Mouse (Mus musculus) lung, postnatal 0 days (tissue): Measurements from ENCODE around the gene Lbx2. TPM values are rescaled to one million over a fixed set of nuclear protein-coding genes. Genes with fewer than 3 reads are reported as not detected.

Source experiments
- ATAC-seq: fragments of 200-750 bp; cut with Nextera tagmentation; 2 replicates; pipeline ENCODE4 v1.8.0; 2017; ENCODE audit warnings: moderate library complexity
- DNase-seq: peaks from one replicate; pipeline ENCODE4 v3.0.0-alpha.2; 2016; ENCODE audit warnings: low spot score
- H3K27ac ChIP-seq: fragments of 300-500 bp; sonication (generic); 2 replicates; pipeline ENCODE4 v1.5.1; 2014; ENCODE audit warnings: antibody characterized with exemption, mild to moderate bottlenecking, low read length, mixed read lengths
- H3K27me3 ChIP-seq: fragments of 300-500 bp; sonication (generic); replicated peaks from 2 replicates; pipeline ENCODE4 v1.6.1; 2014; ENCODE audit warnings: low read length, mixed read lengths; ENCODE audit not compliant: insufficient read depth
- H3K36me3 ChIP-seq: fragments of 300-500 bp; sonication (generic); 2 replicates; pipeline ENCODE4 v1.6.1; 2014; ENCODE audit warnings: low read length, mixed read lengths; ENCODE audit not compliant: insufficient read depth
- H3K4me1 ChIP-seq: fragments of 300-500 bp; sonication (generic); 2 replicates; pipeline ENCODE4 v1.6.1; 2014; ENCODE audit warnings: antibody characterized with exemption, low read depth, low read length, mixed read lengths; ENCODE audit not compliant: insufficient read depth
- H3K4me2 ChIP-seq: fragments of 300-500 bp; sonication (generic); replicated peaks from 2 replicates; pipeline ENCODE4 v1.6.1; 2014; ENCODE audit warnings: low read depth, mild to moderate bottlenecking, low read length, moderate library complexity, mixed read lengths
- H3K4me3 ChIP-seq: fragments of 300-500 bp; sonication (generic); 2 replicates; pipeline ENCODE4 v1.5.1; 2014; ENCODE audit warnings: low read depth, low read length
- H3K9ac ChIP-seq: fragments of 300-500 bp; sonication (generic); replicated peaks from 2 replicates; pipeline ENCODE4 v1.6.1; 2014; ENCODE audit warnings: low read depth, mild to moderate bottlenecking
- H3K9me3 ChIP-seq: fragments of 300-500 bp; sonication (generic); 2 replicates; pipeline ENCODE4 v1.6.1; 2016; ENCODE audit warnings: low read length, mixed read lengths
- CTCF ChIP-seq: IDR thresholded peaks from 2 replicates; pipeline ENCODE4 v1.5.1; 2016; ENCODE audit warnings: antibody characterized with exemption, mild to moderate bottlenecking
- EP300 ChIP-seq: IDR thresholded peaks from 2 replicates; pipeline ENCODE4 v1.6.1; 2016; ENCODE audit warnings: antibody characterized with exemption, mild to moderate bottlenecking, control low read depth
- WGBS: fragments of 180-500 bp; shearing (Covaris S2); extraction: QIAGEN DNeasy Blood & Tissue Kit; methylation state at CpG from one replicate; pipeline ENCODE4 v1.1.7; 2014; 5-methylcytosine and 5-hydroxymethylcytosine counted together
- polyA plus RNA-seq: library from polyadenylated mRNA; unstranded; fragments of >200 nt; fragmentation: Nextera tagmentation; extraction: Ambion mirVana; gene quantifications from 2 replicates; pipeline ENCODE4 v1.2.1, GENCODE M21; 2015

The Lbx2 gene
- polyA plus RNA-seq, 1 experiment from 2014 or later: 1.9 TPM

GRCm38 (mm10) chr6:83131469-83132034 is 45.4 kb downstream of the Lbx2 start:
- peak overlapping the region; percentile 54 for H3K27ac ChIP-seq
- H3K4me3 ChIP-seq: no peak overlapping the region
- DNase-seq (peak; percentile 90), ATAC-seq (peak; percentile 82)
- H3K9me3 ChIP-seq: no peaks in the 10 kb centered on the region
- WGBS: 32% methylated on average over 6 of the region's 6 CpGs
- H3K9ac ChIP-seq: no peak overlapping the region
- H3K36me3 ChIP-seq: no peaks in the 10 kb centered on the region
- TF ChIP-seq CTCF (no peak), EP300 (peak; percentile 82)
- H3K27me3 ChIP-seq: no peaks in the 10 kb centered on the region
- H3K4me1 ChIP-seq: peaks cover 17% of the 10 kb centered on the region; the same call in 1 of the 2 replicates
- H3K4me2 ChIP-seq: 0 out of 2 replicates have a peak overlapping the region, but pooled peaks have one; percentile 0

DNA sequence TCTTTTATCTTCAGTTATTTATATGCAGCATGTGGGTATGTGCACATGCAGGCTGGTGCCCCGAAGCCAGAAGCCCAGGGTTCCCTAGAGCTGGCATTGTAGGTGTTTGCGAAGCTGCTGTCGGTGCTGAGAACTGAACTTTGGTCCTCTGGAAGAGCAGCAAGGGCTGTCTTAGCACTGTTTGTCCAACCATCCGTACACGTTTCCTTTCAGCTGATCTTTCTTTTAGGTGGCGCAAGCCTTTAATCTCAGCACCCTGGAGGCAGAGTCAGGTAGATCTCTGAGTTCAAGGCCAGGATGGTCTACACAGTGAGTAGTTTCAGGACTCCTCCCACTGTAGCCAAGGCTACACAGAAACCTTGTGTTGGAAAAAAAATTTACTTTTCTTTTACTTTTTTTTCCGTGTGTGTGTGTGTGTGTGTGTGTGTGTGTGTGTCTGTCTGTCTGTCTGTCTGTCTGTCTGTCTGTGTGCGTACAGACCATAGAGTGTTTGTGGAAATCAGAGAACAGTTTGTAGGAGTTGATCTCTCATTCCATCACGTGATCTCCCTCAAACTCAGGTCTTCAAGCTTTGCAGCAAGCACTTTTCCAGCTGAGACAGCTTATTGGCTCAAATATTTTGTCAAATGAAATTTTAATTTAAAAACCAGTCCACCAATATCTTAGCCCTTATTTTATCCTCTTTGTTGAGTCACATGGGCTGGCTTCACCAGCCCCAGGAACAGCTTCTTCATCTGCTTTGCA is 46.2 kb downstream of the Lbx2 start:
- ATAC-seq (no peak), DNase-seq (no peak)
- TF ChIP-seq EP300 (no peak), CTCF (no peak)
- H3K4me2 ChIP-seq: no peak overlapping the region
- H3K9me3 ChIP-seq: no peaks in the 10 kb centered on the region
- peaks cover 20% of the 10 kb centered on the region; the same call in 1 of the 2 replicates for H3K4me1 ChIP-seq
- H3K27ac ChIP-seq: 0 out of 2 replicates have a peak overlapping the region, but pooled peaks have one; percentile 11
- no peaks in the 10 kb centered on the region for H3K36me3 ChIP-seq
- WGBS: 58% methylated on average over 9 of the region's 9 CpGs
- H3K4me3 ChIP-seq: no peak overlapping the region
- H3K27me3 ChIP-seq: no peaks in the 10 kb centered on the region
- no peak overlapping the region for H3K9ac ChIP-seq

- 60% methylated on average over 3 of the region's 3 CpGs for WGBS
- no peak overlapping the region for H3K4me3 ChIP-seq
- no peak overlapping the region for H3K9ac ChIP-seq
- no peak overlapping the region for H3K4me2 ChIP-seq
- no peak overlapping the region for H3K27ac ChIP-seq
- H3K9me3 ChIP-seq: no peaks in the 10 kb centered on the region
- ATAC-seq (no peak), DNase-seq (no peak)
- no peaks in the 10 kb centered on the region for H3K27me3 ChIP-seq
- H3K4me1 ChIP-seq: peaks cover 23% of the 10 kb centered on the region; the same call in 1 of the 2 replicates
- H3K36me3 ChIP-seq: no peaks in the 10 kb centered on the region
- TF ChIP-seq CTCF (no peak), EP300 (no peak)
These were observed 48.1 kb downstream of the Lbx2 start for GRCm38 (mm10) chr6:83134226-83134625.

- H3K4me2 ChIP-seq: peak within 1 kb of the TSS; percentile 89
These were observed 48.9 kb downstream of the Lbx2 start, which contains the start of gene Rtkn for GRCm38 (mm10) chr6:83134951-83135513. TSS of gene Rtkn (plus strand) at chr6:83135463.

DNA sequence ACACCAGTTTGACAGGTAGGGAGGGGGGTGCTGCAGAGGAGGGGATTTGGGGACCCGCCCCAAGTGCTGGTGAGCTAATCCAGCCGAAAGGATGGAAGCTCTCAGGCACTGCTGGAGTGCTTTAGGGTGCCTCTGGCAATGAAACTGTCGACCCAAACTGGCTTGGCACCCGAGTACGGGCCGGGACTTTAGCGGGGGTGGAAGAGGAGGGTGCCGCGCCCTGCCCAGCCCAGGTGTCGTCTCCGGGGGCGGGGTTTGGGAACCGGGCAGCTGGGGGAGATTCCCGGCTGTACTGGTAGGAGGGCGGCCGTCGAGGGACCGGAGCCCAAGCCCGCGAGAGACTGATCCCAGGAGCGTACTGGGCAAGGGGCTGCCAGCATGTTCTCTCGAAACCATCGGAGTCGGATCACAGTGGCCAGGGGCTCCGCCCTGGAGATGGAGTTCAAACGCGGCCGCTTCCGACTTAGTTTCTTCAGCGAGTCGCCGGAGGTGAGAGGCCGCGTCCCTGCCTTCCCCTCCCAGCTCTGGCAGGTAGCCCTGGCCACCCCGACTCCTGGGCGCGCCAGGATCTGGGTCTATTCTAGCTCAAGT is 49.5 kb downstream of the Lbx2 start:
- peak; percentile 18 for ATAC-seq
- H3K27me3 ChIP-seq: no peaks in the 10 kb centered on the region
- no peak for TF ChIP-seq CTCF
- TF ChIP-seq EP300: no peak
- peak overlapping the region; percentile 51 for H3K4me3 ChIP-seq
- WGBS: 7% methylated on average over 35 of the region's 37 CpGs
- DNase-seq: peak; percentile 76
- peak overlapping the region; percentile 52 for H3K9ac ChIP-seq
- H3K4me1 ChIP-seq: peaks cover 23% of the 10 kb centered on the region; the same call in 1 of the 2 replicates
- no peaks in the 10 kb centered on the region for H3K36me3 ChIP-seq
- no peaks in the 10 kb centered on the region for H3K9me3 ChIP-seq
- peak overlapping the region; percentile 89 for H3K4me2 ChIP-seq
- H3K27ac ChIP-seq: peak overlapping the region; percentile 96

More at GRCm38 (mm10) chr6:83134951-83135513, 48.9 kb downstream of the Lbx2 start, which contains the start of gene Rtkn:
- ATAC-seq: no peak
- peak; percentile 44 for DNase-seq
- Histone ChIP-seq H3K4me1 (peaks cover 23% of the 10 kb centered on the region; the same call in 1 of the 2 replicates), H3K27ac (peak within 1 kb of the TSS; percentile 96), H3K9ac (peak within 1 kb of the TSS; percentile 52), H3K4me3 (peak within 1 kb of the TSS; percentile 51), H3K36me3 (no peaks in the 10 kb centered on the region), H3K27me3 (no peaks in the 10 kb centered on the region), H3K9me3 (no peaks in the 10 kb centered on the region)
- 46% methylated on average over 7 of the region's 7 CpGs for WGBS
- no peak for TF ChIP-seq CTCF
- TF ChIP-seq EP300: no peak
